Mouse (Mus musculus) hindbrain, embryonic 10.5 days (tissue): ENCODE data around the gene Arl6ip6. TPM values are rescaled to one million over a fixed set of nuclear protein-coding genes. Genes with fewer than 3 reads are reported as not detected.

Source experiments
- DNase-seq: peaks from one replicate; pipeline ENCODE4 v3.0.0-alpha.2; 2017; ENCODE audit warnings: low spot score
- H3K27ac ChIP-seq: fragments of 300-500 bp; sonication (generic); 2 replicates; pipeline ENCODE4 v1.5.1; 2016; ENCODE audit warnings: mild to moderate bottlenecking, moderate library complexity
- H3K27me3 ChIP-seq: fragments of 300-500 bp; sonication (generic); 2 replicates; pipeline ENCODE4 v1.6.1; 2016; ENCODE audit warnings: mild to moderate bottlenecking; ENCODE audit not compliant: poor library complexity, insufficient read depth, severe bottlenecking
- H3K36me3 ChIP-seq: fragments of 300-500 bp; sonication (generic); 2 replicates; pipeline ENCODE4 v1.6.1; 2016; ENCODE audit warnings: mild to moderate bottlenecking, moderate library complexity
- H3K4me1 ChIP-seq: fragments of 300-500 bp; sonication (generic); replicated peaks from 2 replicates; pipeline ENCODE4 v1.6.1; 2016; ENCODE audit warnings: mild to moderate bottlenecking
- H3K4me3 ChIP-seq: fragments of 300-500 bp; sonication (generic); 2 replicates; pipeline ENCODE4 v1.5.1; 2016; ENCODE audit warnings: mild to moderate bottlenecking, moderate library complexity
- H3K9me3 ChIP-seq: fragments of 300-500 bp; sonication (generic); 2 replicates; pipeline ENCODE4 v1.6.1; 2016; ENCODE audit warnings: mild to moderate bottlenecking, moderate library complexity
- WGBS: fragments of 180-500 bp; shearing (Covaris S2); methylation state at CpG from one replicate; pipeline ENCODE4 v1.1.7; 2016; 5-methylcytosine and 5-hydroxymethylcytosine counted together
- polyA plus RNA-seq: library from polyadenylated mRNA; unstranded; fragments of >200 nt; fragmentation: Nextera tagmentation; extraction: Ambion mirVana; gene quantifications from 2 replicates; pipeline ENCODE4 v1.2.1, GENCODE M21; 2016

Gene Arl6ip6
- polyA plus RNA-seq, 1 experiment from 2014 or later, result 57.4 TPM

- DNase-seq, result no peak
- Histone ChIP-seq H3K4me3 (no peak overlapping the region), H3K9me3 (no peaks in the 10 kb centered on the region), H3K36me3 (peaks cover 75% of the 10 kb centered on the region), H3K27me3 (no peaks in the 10 kb centered on the region), H3K27ac (no peak overlapping the region), H3K4me1 (no peaks in the 10 kb centered on the region)
Observed at GRCm38 (mm10) chr2:53206749-53207148, 15.2 kb downstream of the Arl6ip6 start.

- DNase-seq, result no peak
- H3K36me3 ChIP-seq, result peaks cover 99% of the 10 kb centered on the region
- no peak overlapping the region for H3K27ac ChIP-seq
- no peak overlapping the region for H3K4me3 ChIP-seq
- no peaks in the 10 kb centered on the region for H3K4me1 ChIP-seq
- 96% methylated on average over 1 of the region's 1 CpGs for WGBS
- no peaks in the 10 kb centered on the region for H3K9me3 ChIP-seq
- H3K27me3 ChIP-seq, result no peaks in the 10 kb centered on the region
Observed at GRCm38 (mm10) chr2:53213493-53213892, 22.0 kb downstream of the Arl6ip6 start.

- H3K27me3 ChIP-seq, result no peaks in the 10 kb centered on the region
- peaks cover 9% of the 10 kb centered on the region; the same call in 1 of the 2 replicates for H3K9me3 ChIP-seq
- no peak overlapping the region for H3K27ac ChIP-seq
- WGBS, result 89% methylated on average over 5 of the region's 5 CpGs
- H3K4me1 ChIP-seq, result no peaks in the 10 kb centered on the region
- no peak for DNase-seq
- H3K36me3 ChIP-seq, result peaks cover 62% of the 10 kb centered on the region
- no peak overlapping the region for H3K4me3 ChIP-seq
Observed at GRCm38 (mm10) chr2:53222242-53222641, 30.7 kb downstream of the Arl6ip6 start.

GRCm38 (mm10) chr2:53256982-53257381 is 65.5 kb downstream of the Arl6ip6 start:
- Histone ChIP-seq H3K4me1 (no peaks in the 10 kb centered on the region), H3K36me3 (no peaks in the 10 kb centered on the region), H3K9me3 (no peaks in the 10 kb centered on the region), H3K27ac (no peak overlapping the region), H3K27me3 (no peaks in the 10 kb centered on the region), H3K4me3 (no peak overlapping the region)
- WGBS, result 58% methylated on average over 2 of the region's 2 CpGs
- no peak for DNase-seq

Other genes with a start within 250 kb of the Arl6ip6 start
- gene Prpf40a, start 442 bp upstream of the Arl6ip6 start, polyA plus RNA-seq, result 145 and 194 TPM in 2 replicates